Mouse (Mus musculus): ENCODE data around the gene Olfr93.

DNA sequence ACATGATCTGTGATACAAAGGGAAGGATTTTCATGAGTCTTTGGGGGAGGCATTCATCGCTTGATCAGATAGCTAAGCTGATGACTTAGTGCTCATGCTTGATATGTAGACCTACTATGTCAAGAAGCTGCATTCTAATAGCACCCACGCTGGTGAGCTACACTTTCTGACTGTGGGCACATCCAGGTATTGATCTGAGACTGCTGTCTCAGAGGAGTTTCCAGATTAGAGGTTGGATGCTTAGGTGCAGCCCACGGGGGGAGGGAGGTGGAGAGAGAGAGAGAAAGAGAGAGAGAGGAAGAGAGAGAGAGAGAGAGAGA lies 42.6 kb upstream of the Olfr93 start:
- TF ChIP-seq CTCF (IDR thresholded peaks at IDR 0.05; ENCODE audit: insufficient read depth, low read depth, low read length), result no peak
- no peak for TF ChIP-seq POLR2A (IDR thresholded peaks at IDR 0.05; ENCODE audit: insufficient read depth, low read depth, low read length)

Measured in olfactory bulb, adult 2 months (tissue).